Mouse (Mus musculus): Measurements from ENCODE around the gene Wdfy3.
A peak's percentile ranks its signal among the peaks of the same experiment; 100 is the strongest.
"Not testable (repeated sequence)": the region's sequence is repeated elsewhere in the genome, so short reads cannot be mapped to it uniquely, and the experiment has no call there.

Wdfy3 gene

DNA sequence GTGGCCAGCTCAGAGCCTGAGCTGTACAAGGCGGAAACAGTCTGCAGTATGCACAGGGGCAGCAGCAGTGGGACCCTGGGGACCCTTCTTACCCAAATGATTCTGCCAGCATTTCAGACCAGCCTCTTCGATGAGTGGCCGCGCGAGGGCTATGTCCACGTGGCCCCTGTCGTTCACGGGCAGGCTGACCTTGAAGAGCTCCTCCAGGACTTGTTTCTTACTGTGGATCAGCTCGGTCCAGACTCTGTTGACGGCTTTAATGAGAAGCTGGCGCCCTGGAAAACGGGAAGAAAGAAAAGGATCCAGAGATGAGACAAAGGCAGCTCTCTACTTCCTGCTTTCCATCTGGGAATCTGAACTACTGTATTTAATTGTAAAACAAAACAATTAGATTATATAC, 184.7 kb downstream of the Wdfy3 start:
- DNase-seq (ENCODE audit: low spot score), result no peak

GRCm38 (mm10) chr5:101882191-101882590, 187.5 kb downstream of the Wdfy3 start:
- DNase-seq (ENCODE audit: low spot score), result no peak

DNA sequence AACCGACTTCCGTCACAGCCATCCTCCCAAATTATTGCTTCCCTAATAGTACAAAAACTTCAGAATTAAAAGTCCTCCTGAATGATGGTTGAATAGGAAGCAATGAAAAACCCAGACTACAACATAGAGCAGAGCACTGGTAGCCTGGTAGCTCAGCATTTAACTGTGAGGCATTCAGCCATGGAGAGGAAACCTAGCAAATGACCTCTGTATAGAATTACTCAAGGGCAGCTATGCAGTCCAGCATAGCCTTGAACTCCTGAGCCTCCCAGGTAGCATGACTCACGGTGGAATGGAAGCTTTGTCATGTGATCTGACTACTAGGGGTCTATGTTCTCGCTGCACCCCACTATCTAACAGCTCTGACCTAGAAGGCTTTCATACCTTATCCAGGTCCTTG, 189.8 kb downstream of the Wdfy3 start:
- DNase-seq (ENCODE audit: low spot score), result no peak

GRCm38 (mm10) chr5:101878403-101878802, 191.3 kb downstream of the Wdfy3 start:
- DNase-seq (ENCODE audit: low spot score), result no peak

GRCm38 (mm10) chr5:101876185-101876584, 193.5 kb downstream of the Wdfy3 start:
- DNase-seq (ENCODE audit: low spot score), result no peak

GRCm38 (mm10) chr5:101866722-101867121, 203.0 kb downstream of the Wdfy3 start:
- no peak for DNase-seq (ENCODE audit: low spot score)

- no peak for DNase-seq (ENCODE audit: low spot score)
Measured at GRCm38 (mm10) chr5:101863946-101864345, 205.8 kb downstream of the Wdfy3 start.

DNA sequence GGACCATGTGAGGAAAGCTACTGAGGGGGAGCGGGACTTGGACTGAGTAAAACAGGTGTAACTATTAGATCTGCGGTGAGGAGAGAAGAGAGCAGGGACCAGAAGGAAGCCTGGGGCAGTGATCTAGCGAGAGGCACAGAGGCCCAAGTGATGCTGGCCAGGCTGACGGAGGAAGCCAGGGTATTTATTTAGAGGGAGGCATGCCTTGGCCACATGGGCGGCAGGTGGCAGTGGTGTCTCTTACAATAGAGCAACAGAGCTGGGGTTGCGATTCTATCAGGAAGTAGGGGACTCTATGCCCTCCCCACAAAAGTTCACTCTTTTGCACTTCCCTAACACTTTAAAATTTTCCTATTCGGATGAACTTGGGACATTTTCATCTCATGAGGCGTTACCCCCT, 207.1 kb downstream of the Wdfy3 start:
- DNase-seq (ENCODE audit: low spot score), result no peak

GRCm38 (mm10) chr5:101861786-101862571, 207.7 kb downstream of the Wdfy3 start:
- no peak for DNase-seq (ENCODE audit: low spot score)

- no peak for DNase-seq (ENCODE audit: low spot score)
Measured at GRCm38 (mm10) chr5:101858891-101859436, 210.8 kb downstream of the Wdfy3 start.

DNA sequence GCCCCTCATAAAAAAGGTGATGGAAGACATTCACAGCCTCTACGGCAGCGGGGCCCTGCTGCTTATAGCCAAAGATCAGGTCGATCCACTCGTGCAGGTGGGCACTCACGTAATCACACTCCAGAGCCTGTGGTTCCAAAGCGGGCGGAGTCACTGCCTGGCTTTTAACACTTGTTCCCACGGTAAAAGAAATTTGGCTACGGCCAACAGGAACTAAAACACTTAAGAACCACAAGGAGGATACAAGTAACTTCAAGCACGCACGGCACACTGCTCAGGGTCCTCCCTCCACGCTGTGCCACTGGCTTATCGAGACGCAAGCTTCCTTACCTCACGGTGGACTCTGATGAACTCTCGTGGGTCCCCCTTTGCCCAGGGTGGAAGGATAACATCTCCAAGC, 214.2 kb downstream of the Wdfy3 start:
- no peak for DNase-seq (ENCODE audit: low spot score)

GRCm38 (mm10) chr5:101854667-101855066, 215.1 kb downstream of the Wdfy3 start:
- DNase-seq (ENCODE audit: low spot score), result no peak

GRCm38 (mm10) chr5:101854100-101854499, 215.6 kb downstream of the Wdfy3 start:
- no peak for DNase-seq (ENCODE audit: low spot score)

- DNase-seq (ENCODE audit: low spot score), result no peak
Measured at GRCm38 (mm10) chr5:101852116-101852680, 217.5 kb downstream of the Wdfy3 start.

DNA sequence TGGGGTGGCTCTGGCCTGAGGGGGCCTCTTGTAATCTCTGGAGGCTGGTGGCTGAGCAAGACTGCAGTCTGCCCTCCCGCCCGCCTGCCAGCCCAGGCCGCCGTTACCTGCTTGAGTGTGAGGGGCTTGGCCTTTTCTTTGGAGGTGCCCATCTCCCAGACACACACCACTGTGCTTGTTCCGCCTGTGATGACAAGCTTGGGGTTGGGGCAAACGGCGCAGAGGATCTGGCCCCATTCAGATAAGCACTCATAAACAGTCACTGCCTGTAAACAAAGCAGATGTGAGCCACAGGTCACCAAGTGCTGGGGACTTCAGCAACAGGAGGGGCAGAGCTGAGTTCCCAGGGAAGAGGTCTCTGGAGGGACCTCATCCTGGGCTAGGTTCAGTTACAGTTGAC, 218.6 kb downstream of the Wdfy3 start:
- no peak for DNase-seq (ENCODE audit: low spot score)

- no peak for DNase-seq (ENCODE audit: low spot score)
Measured at GRCm38 (mm10) chr5:101847762-101848161, 222.0 kb downstream of the Wdfy3 start.

DNA sequence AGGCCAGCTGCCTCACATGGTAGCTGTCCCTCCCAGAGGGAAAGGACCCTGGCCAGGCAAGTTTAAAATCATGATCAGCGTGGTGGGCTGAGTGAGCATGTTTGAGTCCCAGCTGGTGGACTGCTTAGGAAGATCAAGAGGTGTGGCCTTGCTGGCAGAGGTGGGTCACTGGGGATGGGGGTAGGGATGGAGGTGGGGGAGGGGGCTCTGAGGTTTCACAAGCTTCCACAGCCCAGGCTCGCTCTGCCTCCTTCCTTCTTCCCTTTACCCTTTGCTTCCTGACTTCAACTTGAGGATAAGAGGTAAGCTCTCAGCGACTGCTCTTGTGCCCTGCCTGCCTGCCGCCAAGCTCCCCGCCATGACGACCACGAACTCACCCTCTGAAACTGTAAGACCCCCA, 222.4 kb downstream of the Wdfy3 start:
- DNase-seq (ENCODE audit: low spot score), result no peak

- no peak for DNase-seq (ENCODE audit: low spot score)
Measured at GRCm38 (mm10) chr5:101845930-101846329, 223.8 kb downstream of the Wdfy3 start.

DNA sequence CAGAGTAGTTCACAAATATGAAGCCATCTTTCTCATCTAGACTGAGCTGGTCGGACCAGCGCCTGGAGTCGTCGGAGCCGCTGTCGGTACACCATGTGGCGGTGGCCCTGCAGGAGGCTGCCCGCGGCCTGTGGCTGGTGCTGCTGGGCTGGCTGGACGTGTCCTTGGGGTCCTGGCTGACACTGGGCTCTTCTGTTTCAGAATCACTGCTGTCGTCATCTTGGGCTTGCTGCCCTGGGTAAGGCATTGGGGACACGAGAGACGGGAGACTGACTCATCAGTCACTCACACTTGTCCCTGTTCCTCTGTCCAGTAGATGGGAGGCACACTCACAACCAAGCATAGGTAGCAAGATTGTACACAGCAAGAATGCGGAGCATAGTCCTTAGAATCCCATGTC, 224.7 kb downstream of the Wdfy3 start:
- DNase-seq (ENCODE audit: low spot score), result no peak

DNA sequence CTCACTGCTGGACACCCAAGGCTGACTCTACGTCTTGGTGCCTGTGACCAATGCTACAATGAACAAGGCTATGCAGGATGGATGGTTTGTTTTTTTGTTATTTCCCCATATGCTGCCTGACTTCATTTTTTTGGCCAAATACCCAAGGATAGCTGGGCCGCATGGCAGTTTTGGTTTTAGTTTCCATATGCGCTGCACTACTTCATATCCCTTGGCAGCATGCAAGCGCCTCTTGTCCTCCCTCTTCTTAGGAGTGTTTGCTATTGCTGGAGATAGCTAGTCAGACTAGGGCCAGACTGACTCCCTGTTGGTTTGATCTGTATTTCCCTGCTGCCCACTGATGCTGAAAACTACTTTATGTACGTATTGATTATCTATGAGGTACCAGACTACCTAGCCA, 229.2 kb downstream of the Wdfy3 start:
- no peak for DNase-seq (ENCODE audit: low spot score)

DNA sequence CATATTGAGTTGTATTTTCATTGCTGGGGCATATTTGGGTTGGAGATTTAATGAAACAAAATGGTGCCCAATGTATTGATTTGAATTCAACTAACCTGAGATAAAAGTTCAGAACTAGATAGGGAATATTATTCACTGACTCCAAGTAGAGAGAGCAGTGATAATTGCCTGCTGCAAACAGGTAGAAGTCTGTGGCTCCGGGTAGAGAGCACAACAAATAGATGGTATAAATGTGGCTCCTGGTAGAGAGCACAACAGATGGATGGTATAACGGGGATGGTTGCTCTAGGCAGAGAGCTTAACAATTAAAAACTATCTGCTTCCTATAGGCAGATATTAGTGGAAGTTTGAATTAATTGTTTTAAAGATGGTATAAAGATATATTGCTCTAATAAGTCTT, 232.1 kb downstream of the Wdfy3 start:
- DNase-seq (ENCODE audit: low spot score), result not testable (repeated sequence)

- no peak for DNase-seq (ENCODE audit: low spot score)
Measured at GRCm38 (mm10) chr5:101836221-101836620, 233.5 kb downstream of the Wdfy3 start.

GRCm38 (mm10) chr5:101833875-101834274, 235.8 kb downstream of the Wdfy3 start:
- peak; percentile 6 for DNase-seq (ENCODE audit: low spot score)

GRCm38 (mm10) chr5:101832991-101833390, 236.7 kb downstream of the Wdfy3 start:
- DNase-seq (ENCODE audit: low spot score), result no peak

Measured in adipocyte (in vitro differentiated cells).